Mouse (Mus musculus): Measurements from ENCODE around the gene Lrrc4b. TPM values are rescaled to one million over a fixed set of nuclear protein-coding genes. Genes with fewer than 3 reads are reported as not detected.

Lrrc4b gene
- polyA plus RNA-seq, 1 experiment from 2014 or later: not detected

- H3K9me3 ChIP-seq (replicated peaks): no peaks in the 10 kb centered on the region
- H3K4me2 ChIP-seq: no peak overlapping the region
- no peak for ATAC-seq
- no peak overlapping the region for H3K4me3 ChIP-seq
- peaks cover 25% of the 10 kb centered on the region for H3K4me1 ChIP-seq
- WGBS (ENCODE audit: insufficient replicate concordance): 59% methylated on average over 2 of the region's 2 CpGs
- H3K27ac ChIP-seq: no peak overlapping the region
- H3K36me3 ChIP-seq: no peaks in the 10 kb centered on the region
- H3K27me3 ChIP-seq (replicated peaks): peaks cover 97% of the 10 kb centered on the region
- H3K9ac ChIP-seq: no peak overlapping the region
These were observed 10.9 kb downstream of the Lrrc4b start for GRCm38 (mm10) chr7:44439696-44440095.

DNA sequence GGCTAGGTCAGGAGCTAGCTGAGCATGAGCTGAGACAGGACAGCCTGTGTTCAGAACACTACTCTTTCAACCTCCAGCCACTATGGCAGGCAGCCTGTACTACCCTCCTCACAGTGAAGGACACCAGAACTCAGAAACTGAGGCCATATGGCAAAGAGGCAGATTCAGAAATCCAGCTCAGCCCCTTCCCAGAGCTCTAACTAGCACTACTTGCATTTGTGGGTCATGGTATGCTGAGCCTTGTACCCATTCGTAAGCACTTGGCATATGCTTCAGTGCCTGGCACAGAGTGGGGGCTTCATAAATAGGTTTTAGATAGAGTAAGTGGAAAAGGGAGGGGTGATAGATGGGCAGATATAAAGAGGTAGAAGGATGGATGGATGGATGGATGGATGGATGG is 11.7 kb downstream of the Lrrc4b start:
- Histone ChIP-seq H3K4me2 (no peak overlapping the region), H3K36me3 (no peaks in the 10 kb centered on the region), H3K27me3 (replicated peaks) (peaks cover 97% of the 10 kb centered on the region), H3K4me3 (no peak overlapping the region), H3K9ac (no peak overlapping the region), H3K9me3 (replicated peaks) (no peaks in the 10 kb centered on the region), H3K27ac (no peak overlapping the region), H3K4me1 (peaks cover 22% of the 10 kb centered on the region)
- ATAC-seq: no peak
- WGBS (ENCODE audit: insufficient replicate concordance): 73% methylated on average over 1 of the region's 1 CpGs

DNA sequence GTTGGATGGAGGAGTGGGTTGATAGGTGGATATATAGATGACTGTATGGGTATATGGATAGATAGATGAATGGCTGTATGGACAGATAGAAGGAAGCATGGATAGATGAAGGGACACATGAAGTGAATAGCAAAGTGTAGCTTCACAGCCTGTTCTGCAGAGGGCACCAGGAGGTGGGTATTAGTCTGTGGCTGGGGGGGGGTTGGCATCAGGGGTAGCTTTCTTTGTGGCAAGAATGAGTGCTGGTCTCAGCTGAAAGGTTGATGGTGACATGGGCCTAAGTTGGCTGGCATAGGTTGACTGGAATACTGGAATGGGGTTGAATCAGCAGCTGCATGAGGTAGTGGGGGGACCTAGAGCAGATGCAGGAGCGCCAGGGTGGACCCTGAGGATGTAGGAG is 12.4 kb downstream of the Lrrc4b start:
- no peak for ATAC-seq
- Histone ChIP-seq H3K36me3 (no peaks in the 10 kb centered on the region), H3K4me1 (peaks cover 17% of the 10 kb centered on the region), H3K4me3 (no peak overlapping the region), H3K27me3 (replicated peaks) (peaks cover 97% of the 10 kb centered on the region), H3K9me3 (replicated peaks) (no peaks in the 10 kb centered on the region), H3K9ac (no peak overlapping the region), H3K4me2 (no peak overlapping the region), H3K27ac (no peak overlapping the region)
- 0% methylated on average over 1 of the region's 1 CpGs for WGBS (ENCODE audit: insufficient replicate concordance)

GRCm38 (mm10) chr7:44441648-44442109 is 12.9 kb downstream of the Lrrc4b start:
- H3K9ac ChIP-seq: no peak overlapping the region
- no peak overlapping the region for H3K27ac ChIP-seq
- H3K27me3 ChIP-seq (replicated peaks): peaks cover 97% of the 10 kb centered on the region
- no peak for ATAC-seq
- H3K4me3 ChIP-seq: no peak overlapping the region
- 3% methylated on average over 10 of the region's 14 CpGs for WGBS (ENCODE audit: insufficient replicate concordance)
- H3K4me2 ChIP-seq: peak overlapping the region; percentile 14
- H3K9me3 ChIP-seq (replicated peaks): no peaks in the 10 kb centered on the region
- peaks cover 12% of the 10 kb centered on the region for H3K4me1 ChIP-seq
- H3K36me3 ChIP-seq: no peaks in the 10 kb centered on the region

DNA sequence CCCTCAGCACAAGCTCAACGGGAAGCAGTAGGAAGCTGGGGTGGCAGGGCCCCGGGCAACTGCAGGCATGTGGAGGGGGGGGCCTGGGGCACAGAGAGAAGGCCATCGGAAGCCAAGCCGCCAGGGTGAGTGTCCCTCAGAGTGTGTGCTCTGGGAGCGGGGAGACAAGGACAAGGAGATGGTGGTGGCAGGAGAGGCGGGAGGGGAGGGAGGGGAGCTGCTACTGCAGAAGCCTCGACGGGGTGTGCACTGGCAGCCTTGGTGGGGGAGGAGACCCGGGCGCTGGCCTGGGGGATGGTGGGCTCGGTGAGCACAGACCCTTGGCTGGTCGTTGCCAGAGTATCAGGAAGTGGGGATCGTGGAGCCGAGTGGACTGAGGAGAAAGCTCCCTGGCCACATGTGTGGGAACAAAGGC is 13.6 kb downstream of the Lrrc4b start:
- Histone ChIP-seq H3K9ac (no peak overlapping the region), H3K27me3 (replicated peaks) (peaks cover 97% of the 10 kb centered on the region), H3K36me3 (no peaks in the 10 kb centered on the region), H3K4me1 (0 out of 2 replicates have a peak, but pooled peaks cover 7% of the 10 kb centered on the region), H3K4me3 (no peak overlapping the region), H3K4me2 (peak overlapping the region; percentile 14), H3K27ac (no peak overlapping the region), H3K9me3 (replicated peaks) (no peaks in the 10 kb centered on the region)
- no peak for ATAC-seq
- 4% methylated on average over 14 of the region's 14 CpGs for WGBS (ENCODE audit: insufficient replicate concordance)

GRCm38 (mm10) chr7:44443268-44444173 is 14.7 kb downstream of the Lrrc4b start:
- Histone ChIP-seq H3K4me3 (no peak overlapping the region), H3K27me3 (replicated peaks) (peaks cover 97% of the 10 kb centered on the region), H3K4me2 (no peak overlapping the region), H3K9me3 (replicated peaks) (no peaks in the 10 kb centered on the region), H3K9ac (no peak overlapping the region), H3K27ac (no peak overlapping the region), H3K36me3 (no peaks in the 10 kb centered on the region), H3K4me1 (0 out of 2 replicates have a peak, but pooled peaks cover 7% of the 10 kb centered on the region)
- no peak for ATAC-seq
- 12% methylated on average over 20 of the region's 20 CpGs for WGBS (ENCODE audit: insufficient replicate concordance)

DNA sequence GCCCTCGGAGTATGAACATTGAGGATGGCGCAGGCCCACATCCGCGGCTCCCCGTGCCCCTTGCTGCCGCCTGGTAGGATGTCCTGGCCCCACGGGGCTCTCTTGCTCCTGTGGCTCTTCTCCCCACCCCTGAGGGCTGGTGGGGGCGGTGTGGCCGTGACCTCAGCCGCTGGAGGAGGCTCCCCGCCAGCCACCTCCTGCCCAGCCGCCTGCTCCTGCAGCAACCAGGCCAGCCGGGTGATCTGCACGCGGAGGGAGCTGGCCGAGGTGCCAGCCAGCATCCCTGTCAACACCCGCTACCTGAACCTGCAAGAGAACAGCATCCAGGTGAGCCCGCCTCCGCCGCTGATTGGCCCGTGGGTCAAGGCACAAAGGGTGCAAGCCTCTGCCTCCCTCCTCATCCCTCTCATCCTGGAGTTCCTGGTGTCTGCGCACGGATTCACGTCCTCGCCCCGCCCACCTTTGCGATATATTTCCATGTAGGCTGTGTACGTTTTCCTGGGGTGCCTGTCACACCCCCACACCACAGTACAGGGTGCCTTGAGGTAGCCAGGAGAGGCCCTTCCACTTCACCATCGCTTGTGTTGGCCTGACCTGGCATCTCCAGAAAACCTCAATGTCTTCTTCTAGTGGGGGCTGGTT is 16.2 kb downstream of the Lrrc4b start:
- Histone ChIP-seq H3K9ac (no peak overlapping the region), H3K9me3 (replicated peaks) (no peaks in the 10 kb centered on the region), H3K4me2 (no peak overlapping the region), H3K4me3 (no peak overlapping the region), H3K27ac (no peak overlapping the region), H3K36me3 (no peaks in the 10 kb centered on the region), H3K4me1 (0 out of 2 replicates have a peak, but pooled peaks cover 7% of the 10 kb centered on the region), H3K27me3 (replicated peaks) (peaks cover 98% of the 10 kb centered on the region)
- no peak for ATAC-seq
- WGBS (ENCODE audit: insufficient replicate concordance): 11% methylated on average over 29 of the region's 29 CpGs

DNA sequence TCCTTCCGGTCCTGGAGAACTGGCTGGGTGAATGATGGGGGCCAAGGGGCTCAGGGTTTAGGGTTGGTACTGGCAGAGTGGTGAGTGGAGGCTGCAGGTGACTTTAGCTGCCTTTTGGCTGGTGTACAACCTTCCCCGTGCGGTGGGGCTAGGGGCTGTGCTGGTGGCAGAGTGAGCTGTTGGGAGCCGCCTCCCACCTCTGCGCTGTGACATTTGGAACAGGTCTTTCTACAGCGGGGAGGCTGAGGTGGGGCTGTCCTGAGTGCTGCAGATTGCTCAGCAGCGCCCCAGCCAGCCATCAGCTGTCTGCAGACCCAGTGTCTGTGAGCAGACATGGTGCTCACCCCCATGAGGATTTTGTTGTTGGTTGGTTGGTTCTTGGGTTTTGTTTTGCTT is 16.7 kb downstream of the Lrrc4b start:
- Histone ChIP-seq H3K36me3 (no peaks in the 10 kb centered on the region), H3K27me3 (replicated peaks) (peaks cover 93% of the 10 kb centered on the region), H3K4me2 (no peak overlapping the region), H3K9me3 (replicated peaks) (no peaks in the 10 kb centered on the region), H3K27ac (no peak overlapping the region), H3K4me1 (0 out of 2 replicates have a peak, but pooled peaks cover 7% of the 10 kb centered on the region), H3K4me3 (no peak overlapping the region), H3K9ac (no peak overlapping the region)
- WGBS (ENCODE audit: insufficient replicate concordance): 10% methylated on average over 7 of the region's 7 CpGs
- no peak for ATAC-seq

GRCm38 (mm10) chr7:44446070-44446855 is 17.4 kb downstream of the Lrrc4b start:
- Histone ChIP-seq H3K27me3 (replicated peaks) (peaks cover 88% of the 10 kb centered on the region), H3K9me3 (replicated peaks) (no peaks in the 10 kb centered on the region), H3K27ac (no peak overlapping the region), H3K9ac (no peak overlapping the region), H3K4me2 (no peak overlapping the region), H3K4me1 (0 out of 2 replicates have a peak, but pooled peaks cover 7% of the 10 kb centered on the region), H3K36me3 (no peaks in the 10 kb centered on the region), H3K4me3 (no peak overlapping the region)
- ATAC-seq: no peak
- 34% methylated on average over 12 of the region's 12 CpGs for WGBS (ENCODE audit: insufficient replicate concordance)

- Histone ChIP-seq H3K9ac (no peak overlapping the region), H3K4me1 (peaks cover 10% of the 10 kb centered on the region), H3K27me3 (replicated peaks) (peaks cover 67% of the 10 kb centered on the region), H3K4me3 (no peak overlapping the region), H3K9me3 (replicated peaks) (no peaks in the 10 kb centered on the region), H3K4me2 (no peak overlapping the region), H3K36me3 (no peaks in the 10 kb centered on the region), H3K27ac (no peak overlapping the region)
- WGBS (ENCODE audit: insufficient replicate concordance): 12% methylated on average over 3 of the region's 3 CpGs
- no peak for ATAC-seq
These were observed 24.4 kb downstream of the Lrrc4b start for GRCm38 (mm10) chr7:44453256-44453655.

DNA sequence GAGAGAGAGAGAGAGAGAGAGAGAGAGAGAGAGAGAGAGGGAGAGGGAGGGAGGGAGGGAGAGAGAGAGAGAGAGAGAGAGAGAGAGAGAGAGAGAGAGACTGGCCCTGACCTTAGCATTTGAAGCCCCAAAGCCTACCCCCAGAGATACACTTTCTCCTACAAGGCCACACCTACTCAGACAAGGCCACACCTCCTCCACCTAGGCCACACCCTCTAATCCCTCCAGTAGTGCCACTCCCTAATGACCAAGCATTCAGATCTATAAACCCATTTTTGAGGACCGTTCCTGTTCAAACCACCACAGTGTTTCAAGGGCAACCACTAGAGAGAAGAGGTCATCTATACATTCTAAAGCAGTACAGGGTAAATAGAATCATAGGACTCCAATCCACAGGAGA is 27.5 kb downstream of the Lrrc4b start:
- no peak overlapping the region for H3K4me3 ChIP-seq
- no peak overlapping the region for H3K9ac ChIP-seq
- H3K36me3 ChIP-seq: no peaks in the 10 kb centered on the region
- no peak overlapping the region for H3K4me2 ChIP-seq
- H3K9me3 ChIP-seq (replicated peaks): no peaks in the 10 kb centered on the region
- ATAC-seq: peak; percentile 63; the same call in 1 of the 2 replicates
- peaks cover 78% of the 10 kb centered on the region for H3K27me3 ChIP-seq (replicated peaks)
- no peak overlapping the region for H3K27ac ChIP-seq
- H3K4me1 ChIP-seq: peaks cover 10% of the 10 kb centered on the region
- 69% methylated on average over 1 of the region's 1 CpGs for WGBS (ENCODE audit: insufficient replicate concordance)

All from liver, embryonic 12.5 days (tissue).